Mouse (Mus musculus): ENCODE results near the gene 1700102P08Rik. TPM values are rescaled to one million over a fixed set of nuclear protein-coding genes. Genes with fewer than 3 reads are reported as not detected.

Gene 1700102P08Rik
- total RNA-seq, 4 experiments from 2014 or later = 1.3 to 2.1 (median 1.9) TPM

DNA sequence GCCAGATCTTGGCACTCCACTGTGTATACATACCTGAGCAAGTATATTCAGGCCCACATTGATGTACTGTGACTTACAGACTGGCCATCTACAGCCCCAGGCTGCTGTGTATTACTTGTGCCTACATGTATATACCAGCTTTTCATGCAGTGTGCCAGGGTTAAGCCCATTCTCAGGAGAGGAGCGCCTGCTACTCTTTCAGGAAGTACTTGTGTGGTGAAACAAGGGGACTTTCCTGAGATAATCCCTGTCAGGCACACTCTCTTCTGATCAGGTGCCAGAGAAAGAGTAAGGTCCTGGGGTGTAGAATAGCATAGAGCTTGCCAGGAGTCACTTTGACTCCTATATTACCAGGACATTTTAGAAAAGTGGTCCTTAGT, 67.3 kb downstream of the 1700102P08Rik start:
- DNase-seq (ENCODE audit: low spot score in 2 of 2) = no peak

Other genes starting within 250 kb of the 1700102P08Rik start
- gene Bsn, start 202.4 kb upstream of the 1700102P08Rik start, total RNA-seq (2022) = 100 to 1,000 TPM; 192 to 224 (median 203) TPM
- 10 to 100 TPM; 70.4 to 75.9 (median 73.9) TPM for gene Dag1, start 128.8 kb upstream of the 1700102P08Rik start, total RNA-seq (2022)
- gene Nicn1, start 102.4 kb upstream of the 1700102P08Rik start, total RNA-seq (2022) = 100 to 1,000 TPM; 106 to 131 (median 116) TPM
- 10 to 100 TPM; 30.1 to 37.2 (median 34.8) TPM for gene Amt, start 96.0 kb upstream of the 1700102P08Rik start, total RNA-seq (2022)
- gene Rhoa, start 86.7 kb upstream of the 1700102P08Rik start, total RNA-seq (2022) = 100 to 1,000 TPM; 157 to 186 (median 166) TPM
- gene Tcta, start 86.6 kb upstream of the 1700102P08Rik start, total RNA-seq (2022) = 10 to 100 TPM; 31.7 to 39.2 (median 36.8) TPM
- gene Gpx1, start 53.9 kb upstream of the 1700102P08Rik start, total RNA-seq (2022) = 100 to 1,000 TPM in 1 of 4 experiments, 10 to 100 TPM in 3; 57.7 to 113 (median 78.2) TPM
- gene Usp4, start 45.0 kb upstream of the 1700102P08Rik start, total RNA-seq (2022) = 100 to 1,000 TPM; 102 to 124 (median 112) TPM
- under 1 TPM; 0.11 to 0.26 (median 0.15) TPM for gene Ccdc36, start 35.7 kb downstream of the 1700102P08Rik start, total RNA-seq (2022)
- gene BC048562, start 43.7 kb downstream of the 1700102P08Rik start, total RNA-seq (2022) = not detected
- 10 to 100 TPM; 31.3 to 44.7 (median 36.6) TPM for gene Ccdc71, start 67.7 kb downstream of the 1700102P08Rik start, total RNA-seq (2022)
- gene Klhdc8b, start 68.8 kb downstream of the 1700102P08Rik start, total RNA-seq (2022) = 10 to 100 TPM; 22.0 to 32.0 (median 24.2) TPM
- 10 to 100 TPM; 28.9 to 46.8 (median 34.7) TPM for gene Lamb2, start 86.9 kb downstream of the 1700102P08Rik start, total RNA-seq (2022)
- gene Usp19, start 97.8 kb downstream of the 1700102P08Rik start, total RNA-seq (2022) = 100 to 1,000 TPM; 144 to 189 (median 157) TPM
- gene Qars, start 114.9 kb downstream of the 1700102P08Rik start, total RNA-seq (2022) = 10 to 100 TPM; 84.0 to 96.5 (median 89.4) TPM
- gene Qrich1, start 124.0 kb downstream of the 1700102P08Rik start, total RNA-seq (2022) = 100 to 1,000 TPM; 141 to 150 (median 146) TPM
- gene Impdh2, start 167.5 kb downstream of the 1700102P08Rik start, total RNA-seq (2022) = 10 to 100 TPM; 53.1 to 59.5 (median 58.0) TPM
- gene Ndufaf3, start 174.6 kb downstream of the 1700102P08Rik start, total RNA-seq (2022) = 10 to 100 TPM; 63.7 to 73.3 (median 70.0) TPM
- gene Dalrd3, start 177.1 kb downstream of the 1700102P08Rik start, total RNA-seq (2022) = 100 to 1,000 TPM in 1 of 4 experiments, 10 to 100 TPM in 3; 89.4 to 104 (median 95.7) TPM
- 100 to 1,000 TPM; 123 to 146 (median 129) TPM for gene Wdr6, start 185.9 kb downstream of the 1700102P08Rik start, total RNA-seq (2022)
- 10 to 100 TPM; 92.9 to 99.1 (median 97.8) TPM for gene P4htm, start 204.9 kb downstream of the 1700102P08Rik start, total RNA-seq (2022)

All from layer of hippocampus, adult 8-10 months (tissue).